26 mouse cellular contexts compared by ENCODE assay signal in genomic region chr2:93360310-93360709, GRCm38 (mm10).
"Had no signal": no experiment of that assay in that cellular context is flagged by ENCODE, and none has a peak within 500 bp of the region (broad histone marks: within the 10 kb centered on the region; RNA-seq: fewer than 3 reads in every experiment).

No protein-coding gene starts in this region.

- DNase-seq: kidney, adult 11 months; kidney, adult 8-10 months; kidney, postnatal 10 days; kidney, postnatal 36 days; left cerebral cortex, postnatal 4 days; liver; lung, adult 18-20 months; lung, postnatal 10 days; lung, postnatal 36 days; right cerebral cortex, adult 18-20 months; right cerebral cortex, postnatal 14 days; right cerebral cortex, postnatal 4 days; thymus, adult 2 months; thymus, postnatal 14 days; thymus, postnatal 4 days had no signal

- H3K4me3 ChIP-seq: kidney, embryonic 15.5 days; liver, embryonic 12.5 days; liver, embryonic 15.5 days; lung, embryonic 15.5 days; megakaryocyte, embryonic 14.5 days; midbrain, embryonic 10.5 days; midbrain, embryonic 13.5 days; myocyte; neural tube, embryonic 13.5 days had no signal

- H3K4me1 ChIP-seq: lung, embryonic 15.5 days had no signal

- H3K9ac ChIP-seq: kidney, embryonic 15.5 days; liver, embryonic 12.5 days; liver, embryonic 15.5 days; lung, embryonic 15.5 days; midbrain, embryonic 13.5 days; neural tube, embryonic 13.5 days had no signal

- H3K36me3 ChIP-seq: kidney, embryonic 15.5 days; liver, embryonic 12.5 days; liver, embryonic 15.5 days; lung, embryonic 15.5 days; midbrain, embryonic 10.5 days; midbrain, embryonic 13.5 days; neural tube, embryonic 13.5 days had no signal

- H3K27me3 ChIP-seq: lung, embryonic 15.5 days; midbrain, embryonic 13.5 days; neural tube, embryonic 13.5 days had no signal

- H3K9me3 ChIP-seq: kidney, embryonic 15.5 days; liver, embryonic 12.5 days; liver, embryonic 15.5 days; lung, embryonic 15.5 days; midbrain, embryonic 10.5 days; midbrain, embryonic 13.5 days; neural tube, embryonic 13.5 days had no signal

- H3K27ac ChIP-seq: kidney, embryonic 15.5 days; liver, embryonic 15.5 days; lung, embryonic 15.5 days; midbrain, embryonic 10.5 days; midbrain, embryonic 13.5 days; neural tube, embryonic 13.5 days; stomach, postnatal 0 days had no signal

- ATAC-seq: liver, embryonic 12.5 days; midbrain, embryonic 13.5 days; midbrain, embryonic 16.5 days had no signal

- H3K4me2 ChIP-seq: kidney, embryonic 15.5 days; liver, embryonic 12.5 days; liver, embryonic 15.5 days; lung, embryonic 15.5 days; midbrain, embryonic 13.5 days; neural tube, embryonic 13.5 days had no signal
